Comparison of ENCODE assay signal across 10 mouse cellular contexts in genomic region chr17:34038440-34038839, GRCm38 (mm10). TPM values are rescaled to one million over a fixed set of nuclear protein-coding genes. Genes with fewer than 3 reads are reported as not detected.
A peak's percentile ranks its signal among the peaks of the same experiment; 100 is the strongest.
DNase-seq lines count a peak whose midpoint lies in the region; ATAC-seq lines count a peak whose summit lies in the region.
"Had no signal": no experiment of that assay in that cellular context is flagged by ENCODE, and none has a peak within 500 bp of the region (broad histone marks: within the 10 kb centered on the region; RNA-seq: fewer than 3 reads in every experiment).

No protein-coding gene starts in this region.

- no peaks in the 10 kb centered on the region for H3K9me3 ChIP-seq in hindbrain, embryonic 16.5 days (ENCODE audit: control insufficient read depth, low read length)
- H3K9me3 ChIP-seq in liver, embryonic 12.5 days (replicated peaks), result no peaks in the 10 kb centered on the region

- peak; percentile 14 for DNase-seq in gastrocnemius, adult 18-20 months (ENCODE audit: low spot score)
- no peak for DNase-seq in gastrocnemius, postnatal 25 days
- peak; percentile 69 for DNase-seq in right cerebral cortex, adult 18-20 months
- no peak for DNase-seq in right cerebral cortex, adult 2 months (ENCODE audit: low spot score in 2 of 2)
- peak; percentile 77 for DNase-seq in testis, postnatal 10 days (ENCODE audit: low spot score)
- DNase-seq in urinary bladder, postnatal 4 days (ENCODE audit: low spot score in 2 of 2), result no peak

- no peak overlapping the region for H3K27ac ChIP-seq in hindbrain, embryonic 16.5 days (ENCODE audit: low read depth, low read length)
- no peak overlapping the region for H3K27ac ChIP-seq in liver, embryonic 12.5 days
- H3K27ac ChIP-seq: macrophage had no signal

- ATAC-seq in hindbrain, embryonic 16.5 days, result peak; percentile 31; the same call in 1 of the 2 replicates
- no peak for ATAC-seq in liver, embryonic 12.5 days

- no peaks in the 10 kb centered on the region for H3K27me3 ChIP-seq in hindbrain, embryonic 16.5 days (replicated peaks; ENCODE audit: control insufficient read depth, insufficient read depth, low read length)
- H3K27me3 ChIP-seq in liver, embryonic 12.5 days (replicated peaks), result peaks cover 54% of the 10 kb centered on the region
- H3K27me3 ChIP-seq: CH12.LX had no signal

- 7% methylated on average over 20 of the region's 21 CpGs for WGBS in hindbrain, embryonic 16.5 days
- WGBS in liver, embryonic 12.5 days (ENCODE audit: insufficient replicate concordance), result 25% methylated on average over 21 of the region's 21 CpGs

- peak overlapping the region; percentile 30 for H3K4me3 ChIP-seq in hindbrain, embryonic 16.5 days (ENCODE audit: low read length)
- H3K4me3 ChIP-seq in liver, embryonic 12.5 days, result peak overlapping the region; percentile 14

- H3K4me2 ChIP-seq in hindbrain, embryonic 16.5 days (ENCODE audit: low read length), result peak overlapping the region; percentile 63
- peak overlapping the region; percentile 51 for H3K4me2 ChIP-seq in liver, embryonic 12.5 days

- H3K4me1 ChIP-seq in hindbrain, embryonic 16.5 days (ENCODE audit: control insufficient read depth, insufficient read depth, low read depth, low read length), result peaks cover 21% of the 10 kb centered on the region
- H3K4me1 ChIP-seq in liver, embryonic 12.5 days, result peaks cover 33% of the 10 kb centered on the region

- H3K9ac ChIP-seq in hindbrain, embryonic 16.5 days (ENCODE audit: low read depth, low read length), result peak overlapping the region; percentile 62
- H3K9ac ChIP-seq in liver, embryonic 12.5 days, result no peak overlapping the region

- peaks cover 26% of the 10 kb centered on the region for H3K36me3 ChIP-seq in hindbrain, embryonic 16.5 days (ENCODE audit: control insufficient read depth, insufficient read depth, low read length)
- peaks cover 49% of the 10 kb centered on the region for H3K36me3 ChIP-seq in liver, embryonic 12.5 days

RNA-seq across cellular contexts. Expression of gene Col11a2, which starts 0.8 kb away (rescaled TPM):
- 1 to 10 TPM; 2.9 TPM for total RNA-seq in gastrocnemius, adult 18-20 months (2021)
- 10 to 100 TPM in 1 of 2 experiments, 1 to 10 TPM in 1; 6.5 to 16.7 TPM for total RNA-seq in gastrocnemius, postnatal 25 days (2021)
- 4.7 and 6.7 TPM in 2 replicates for polyA plus RNA-seq in hindbrain, embryonic 16.5 days (2015; fragmentation: Nextera tagmentation; extraction: Ambion mirVana)
- polyA plus RNA-seq in liver, embryonic 12.5 days (2016; fragmentation: Nextera tagmentation; extraction: Ambion mirVana), result 0.37 and 0.54 TPM in 2 replicates

RNA-seq across cellular contexts. Expression of gene Rxrb, which starts 6.8 kb away (rescaled TPM):
- 10 to 100 TPM; 34.9 to 37.0 TPM for total RNA-seq in gastrocnemius, adult 18-20 months (2021)
- 10 to 100 TPM; 34.9 to 36.3 TPM for total RNA-seq in gastrocnemius, postnatal 25 days (2021)
- polyA plus RNA-seq in hindbrain, embryonic 16.5 days (2015; fragmentation: Nextera tagmentation; extraction: Ambion mirVana), result 53.3 and 54.1 TPM in 2 replicates
- 29.2 and 31.3 TPM in 2 replicates for polyA plus RNA-seq in liver, embryonic 12.5 days (2016; fragmentation: Nextera tagmentation; extraction: Ambion mirVana)

RNA-seq across cellular contexts. Expression of gene Slc39a7, which starts 7.0 kb away (rescaled TPM):
- total RNA-seq in gastrocnemius, adult 18-20 months (2021), result 10 to 100 TPM; 41.0 to 50.2 TPM
- total RNA-seq in gastrocnemius, postnatal 25 days (2021), result 10 to 100 TPM; 41.5 to 45.7 TPM
- 180 and 186 TPM in 2 replicates for polyA plus RNA-seq in hindbrain, embryonic 16.5 days (2015; fragmentation: Nextera tagmentation; extraction: Ambion mirVana)
- polyA plus RNA-seq in liver, embryonic 12.5 days (2016; fragmentation: Nextera tagmentation; extraction: Ambion mirVana), result 91.7 and 96.0 TPM in 2 replicates

RNA-seq across cellular contexts. Expression of gene H2-Ke6, which starts 10.6 kb away (rescaled TPM):
- 10 to 100 TPM; 80.3 to 82.1 TPM for total RNA-seq in gastrocnemius, adult 18-20 months (2021)
- total RNA-seq in gastrocnemius, postnatal 25 days (2021), result 10 to 100 TPM; 52.7 to 59.9 TPM
- 69.5 and 74.1 TPM in 2 replicates for polyA plus RNA-seq in hindbrain, embryonic 16.5 days (2015; fragmentation: Nextera tagmentation; extraction: Ambion mirVana)
- 33.2 and 36.1 TPM in 2 replicates for polyA plus RNA-seq in liver, embryonic 12.5 days (2016; fragmentation: Nextera tagmentation; extraction: Ambion mirVana)

RNA-seq across cellular contexts. Expression of gene Ring1, which starts 14.0 kb away (rescaled TPM):
- total RNA-seq in gastrocnemius, adult 18-20 months (2021), result 10 to 100 TPM; 12.5 to 13.5 TPM
- 10 to 100 TPM; 10.1 to 12.3 TPM for total RNA-seq in gastrocnemius, postnatal 25 days (2021)
- polyA plus RNA-seq in hindbrain, embryonic 16.5 days (2015; fragmentation: Nextera tagmentation; extraction: Ambion mirVana), result 17.3 and 18.5 TPM in 2 replicates
- 10.6 and 10.7 TPM in 2 replicates for polyA plus RNA-seq in liver, embryonic 12.5 days (2016; fragmentation: Nextera tagmentation; extraction: Ambion mirVana)

Comparison
In these comparisons a context has a peak if more than half of its experiments do, and no peak if none do; other contexts are left out.
1. DNase-seq: peak in gastrocnemius, adult 18-20 months (single experiment), right cerebral cortex, adult 18-20 months (single experiment) and testis, postnatal 10 days (single experiment); none in gastrocnemius, postnatal 25 days (single experiment), right cerebral cortex, adult 2 months (0 of 2) and urinary bladder, postnatal 4 days (0 of 2).